Mouse (Mus musculus) splenic B cell, adult 2 months (primary cell): ENCODE data around the gene Pcnp.
"Not testable (repeated sequence)": the region's sequence is repeated elsewhere in the genome, so short reads cannot be mapped to it uniquely, and the experiment has no call there.

Source experiments
- DNase-seq: peaks from one replicate; pipeline ENCODE4 v3.0.0-alpha.2; 2011; ENCODE audit warnings: low read depth, low spot score
- H3K27me3 ChIP-seq: 2 replicates; pipeline ENCODE4 v1.6.1; 2012; ENCODE audit warnings: mild to moderate bottlenecking, low read length, moderate library complexity, mixed read lengths; ENCODE audit not compliant: control insufficient read depth, poor library complexity, insufficient read depth, severe bottlenecking
- H3K36me3 ChIP-seq: 2 replicates; pipeline ENCODE4 v1.6.1; 2012; ENCODE audit warnings: mild to moderate bottlenecking, low read length, moderate library complexity, mixed read lengths; ENCODE audit not compliant: control insufficient read depth, poor library complexity, insufficient read depth, severe bottlenecking

Pcnp gene

GRCm38 (mm10) chr16:55964126-55964949 lies 65.2 kb downstream of the Pcnp start:
- H3K27me3 ChIP-seq = no peaks in the 10 kb centered on the region
- H3K36me3 ChIP-seq = peaks cover 2% of the 10 kb centered on the region; the same call in 1 of the 2 replicates
- peak; percentile 79 for DNase-seq

GRCm38 (mm10) chr16:55963068-55963467 lies 66.5 kb downstream of the Pcnp start:
- H3K27me3 ChIP-seq, DNase-seq, H3K36me3 ChIP-seq: not testable (repeated sequence)
